Mouse (Mus musculus) midbrain, embryonic 11.5 days (tissue): ENCODE data around the gene Vcl. TPM values are rescaled to one million over a fixed set of nuclear protein-coding genes. Genes with fewer than 3 reads are reported as not detected.
A peak's percentile ranks its signal among the peaks of the same experiment; 100 is the strongest.

ENCODE experiments used
- ATAC-seq: fragments of 200-750 bp; cut with Nextera tagmentation; 2 replicates; pipeline ENCODE4 v1.8.0; 2017; ENCODE audit warnings: moderate TSS enrichment, moderate library complexity; ENCODE audit not compliant: low FRiP score
- DNase-seq: peaks from one replicate; pipeline ENCODE4 v3.0.0; 2015; ENCODE audit warnings: low spot score; ENCODE audit errors: missing footprints
- H3K27ac ChIP-seq: fragments of 300-500 bp; sonication (generic); 2 replicates; pipeline ENCODE4 v1.5.1; 2014; ENCODE audit warnings: low read depth, low read length
- H3K27me3 ChIP-seq: fragments of 300-500 bp; sonication (generic); 2 replicates; pipeline ENCODE4 v1.6.1; 2014; ENCODE audit warnings: mild to moderate bottlenecking, low read length, moderate library complexity, mixed read lengths; ENCODE audit not compliant: control insufficient read depth, insufficient read depth
- H3K36me3 ChIP-seq: fragments of 300-500 bp; sonication (generic); 2 replicates; pipeline ENCODE4 v1.6.1; 2014; ENCODE audit warnings: mild to moderate bottlenecking, low read length, moderate library complexity, mixed read lengths; ENCODE audit not compliant: control insufficient read depth, insufficient read depth
- H3K4me1 ChIP-seq: fragments of 300-500 bp; sonication (generic); 2 replicates; pipeline ENCODE4 v1.6.1; 2014; ENCODE audit warnings: low read length; ENCODE audit not compliant: control insufficient read depth, insufficient read depth
- H3K4me2 ChIP-seq: fragments of 300-500 bp; sonication (generic); 2 replicates; pipeline ENCODE4 v1.6.1; 2014; ENCODE audit warnings: mild to moderate bottlenecking, moderate library complexity
- H3K4me3 ChIP-seq: fragments of 300-500 bp; sonication (generic); 2 replicates; pipeline ENCODE4 v1.5.1; 2014; ENCODE audit warnings: low read depth, low read length
- H3K9ac ChIP-seq: fragments of 300-500 bp; sonication (generic); 2 replicates; pipeline ENCODE4 v1.6.1; 2014; ENCODE audit warnings: low read length
- H3K9me3 ChIP-seq: fragments of 300-500 bp; sonication (generic); 2 replicates; pipeline ENCODE4 v1.6.1; 2016; ENCODE audit warnings: low read length; ENCODE audit not compliant: control insufficient read depth
- WGBS: fragments of 180-500 bp; shearing (Covaris S2); extraction: QIAGEN DNeasy Blood & Tissue Kit; methylation state at CpG from one replicate; pipeline ENCODE4 v1.1.7; 2014; 5-methylcytosine and 5-hydroxymethylcytosine counted together
- polyA plus RNA-seq: library from polyadenylated mRNA; unstranded; fragments of >200 nt; fragmentation: Nextera tagmentation; extraction: Ambion mirVana; gene quantifications from 2 replicates; pipeline ENCODE4 v1.2.1, GENCODE M21; 2014

The Vcl gene
- polyA plus RNA-seq, 1 experiment from 2014 or later = 27.0 TPM

DNA sequence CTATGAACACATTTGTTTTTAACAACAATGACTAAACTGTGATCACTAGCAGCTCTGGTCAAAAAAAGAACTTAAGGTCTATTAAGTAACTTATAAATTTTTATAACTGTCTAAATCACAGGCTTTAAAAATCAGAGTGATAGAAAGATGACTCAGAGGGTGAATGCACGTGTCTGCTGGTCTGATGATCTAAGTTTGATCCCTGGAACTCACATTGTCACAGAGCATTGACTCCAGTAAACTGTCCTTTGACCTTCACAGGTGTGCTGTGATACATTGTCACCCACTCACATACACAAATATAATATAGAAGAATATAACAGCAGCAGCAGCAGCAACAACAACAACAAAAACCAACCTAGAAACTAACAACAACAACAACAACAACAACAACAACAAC lies 62.3 kb downstream of the Vcl start:
- Histone ChIP-seq H3K4me3 (no peak overlapping the region), H3K27ac (no peak overlapping the region), H3K9me3 (no peaks in the 10 kb centered on the region), H3K4me1 (no peaks in the 10 kb centered on the region), H3K9ac (no peak overlapping the region), H3K27me3 (no peaks in the 10 kb centered on the region), H3K36me3 (no peaks in the 10 kb centered on the region), H3K4me2 (no peak overlapping the region)
- DNase-seq = no peak
- 79% methylated on average over 1 of the region's 1 CpGs for WGBS
- no peak for ATAC-seq

DNA sequence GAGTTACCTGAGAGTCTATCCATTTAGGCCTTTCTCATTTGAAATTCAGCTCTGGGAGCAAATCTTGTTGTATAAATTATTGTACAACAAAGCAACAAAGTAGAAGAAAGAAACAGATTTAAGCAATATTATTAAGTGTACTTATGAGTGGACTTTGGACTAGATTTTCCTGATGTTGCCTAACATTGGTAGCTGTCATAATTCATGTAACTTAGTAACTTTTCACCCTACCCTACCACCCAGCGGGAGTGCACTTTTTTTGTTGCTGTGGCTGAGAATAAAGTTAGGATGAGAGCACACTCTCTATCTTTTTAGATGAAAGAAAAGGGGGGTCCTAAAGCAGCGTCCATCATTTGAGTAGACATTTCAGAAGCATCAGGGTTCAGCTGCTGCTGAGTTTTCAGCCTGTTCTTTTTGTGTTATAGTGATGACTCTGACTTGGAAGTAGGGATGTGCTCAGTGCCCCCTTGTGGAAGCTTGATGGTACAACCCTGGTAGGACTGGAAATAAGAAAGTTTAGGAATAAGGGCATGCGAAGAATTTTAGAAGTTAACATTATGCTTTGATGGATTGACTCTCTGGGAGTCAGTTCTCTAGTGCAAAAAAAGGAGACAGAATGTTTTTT lies 64.0 kb downstream of the Vcl start:
- Histone ChIP-seq H3K27ac (no peak overlapping the region), H3K4me3 (no peak overlapping the region), H3K9me3 (no peaks in the 10 kb centered on the region), H3K4me2 (no peak overlapping the region), H3K4me1 (no peaks in the 10 kb centered on the region), H3K9ac (no peak overlapping the region), H3K27me3 (no peaks in the 10 kb centered on the region), H3K36me3 (no peaks in the 10 kb centered on the region)
- DNase-seq (peak; percentile 92), ATAC-seq (no peak)
- 60% methylated on average over 3 of the region's 3 CpGs for WGBS

- ATAC-seq (no peak), DNase-seq (no peak)
- H3K27me3 ChIP-seq = no peaks in the 10 kb centered on the region
Measured at GRCm38 (mm10) chr14:20994475-20994874, 65.3 kb downstream of the Vcl start.

DNA sequence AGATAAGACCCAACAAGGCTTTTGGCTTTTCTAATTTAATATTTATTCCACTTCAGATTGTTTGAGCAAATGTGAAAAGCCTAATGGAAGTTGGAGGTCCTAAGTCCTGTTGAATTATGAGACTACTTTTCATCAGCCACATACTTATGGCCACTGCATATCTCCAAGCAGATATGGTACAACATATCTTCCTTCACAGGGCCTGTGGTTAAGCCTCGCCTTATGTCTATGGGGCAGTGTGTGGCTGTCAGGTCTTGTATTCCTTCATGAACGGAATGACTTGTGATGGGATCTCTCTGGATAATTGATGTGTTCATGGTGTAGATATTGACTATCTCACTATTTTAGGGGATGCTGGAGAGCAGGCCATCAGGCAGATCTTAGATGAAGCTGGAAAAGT lies 66.3 kb downstream of the Vcl start:
- DNase-seq (no peak), ATAC-seq (no peak)
- no peak overlapping the region for H3K9ac ChIP-seq
- no peaks in the 10 kb centered on the region for H3K36me3 ChIP-seq
- no peak overlapping the region for H3K4me3 ChIP-seq
- no peak overlapping the region for H3K27ac ChIP-seq
- WGBS = 97% methylated on average over 2 of the region's 2 CpGs
- no peaks in the 10 kb centered on the region for H3K27me3 ChIP-seq
- no peak overlapping the region for H3K4me2 ChIP-seq
- no peaks in the 10 kb centered on the region for H3K9me3 ChIP-seq
- no peaks in the 10 kb centered on the region for H3K4me1 ChIP-seq

More at GRCm38 (mm10) chr14:20994475-20994874, 65.3 kb downstream of the Vcl start:
- H3K9ac ChIP-seq = no peak overlapping the region
- 85% methylated on average over 3 of the region's 3 CpGs for WGBS
- H3K9me3 ChIP-seq = no peaks in the 10 kb centered on the region
- no peaks in the 10 kb centered on the region for H3K36me3 ChIP-seq
- H3K4me3 ChIP-seq = no peak overlapping the region
- H3K27ac ChIP-seq = no peak overlapping the region
- H3K4me1 ChIP-seq = no peaks in the 10 kb centered on the region
- H3K4me2 ChIP-seq = no peak overlapping the region

- Histone ChIP-seq H3K4me1 (no peaks in the 10 kb centered on the region), H3K4me3 (no peak overlapping the region), H3K27ac (no peak overlapping the region), H3K36me3 (no peaks in the 10 kb centered on the region), H3K9ac (no peak overlapping the region), H3K9me3 (no peaks in the 10 kb centered on the region), H3K4me2 (no peak overlapping the region), H3K27me3 (no peaks in the 10 kb centered on the region)
- ATAC-seq (no peak), DNase-seq (no peak)
- 66% methylated on average over 5 of the region's 5 CpGs for WGBS
Measured at GRCm38 (mm10) chr14:20996361-20996760, 67.2 kb downstream of the Vcl start.

GRCm38 (mm10) chr14:20997548-20997947 lies 68.3 kb downstream of the Vcl start:
- H3K9me3 ChIP-seq = no peaks in the 10 kb centered on the region
- 74% methylated on average over 3 of the region's 3 CpGs for WGBS
- DNase-seq (no peak), ATAC-seq (no peak)
- H3K9ac ChIP-seq = no peak overlapping the region
- H3K36me3 ChIP-seq = no peaks in the 10 kb centered on the region
- H3K27ac ChIP-seq = no peak overlapping the region
- H3K27me3 ChIP-seq = no peaks in the 10 kb centered on the region
- no peak overlapping the region for H3K4me3 ChIP-seq
- no peak overlapping the region for H3K4me2 ChIP-seq
- H3K4me1 ChIP-seq = no peaks in the 10 kb centered on the region

GRCm38 (mm10) chr14:20999617-21000016 lies 70.4 kb downstream of the Vcl start:
- Histone ChIP-seq H3K9me3 (no peaks in the 10 kb centered on the region), H3K27me3 (no peaks in the 10 kb centered on the region), H3K4me1 (no peaks in the 10 kb centered on the region), H3K36me3 (no peaks in the 10 kb centered on the region), H3K9ac (no peak overlapping the region), H3K4me3 (no peak overlapping the region), H3K27ac (no peak overlapping the region), H3K4me2 (no peak overlapping the region)
- no peak for DNase-seq
- no peak for ATAC-seq
- WGBS = 92% methylated on average over 4 of the region's 4 CpGs

DNA sequence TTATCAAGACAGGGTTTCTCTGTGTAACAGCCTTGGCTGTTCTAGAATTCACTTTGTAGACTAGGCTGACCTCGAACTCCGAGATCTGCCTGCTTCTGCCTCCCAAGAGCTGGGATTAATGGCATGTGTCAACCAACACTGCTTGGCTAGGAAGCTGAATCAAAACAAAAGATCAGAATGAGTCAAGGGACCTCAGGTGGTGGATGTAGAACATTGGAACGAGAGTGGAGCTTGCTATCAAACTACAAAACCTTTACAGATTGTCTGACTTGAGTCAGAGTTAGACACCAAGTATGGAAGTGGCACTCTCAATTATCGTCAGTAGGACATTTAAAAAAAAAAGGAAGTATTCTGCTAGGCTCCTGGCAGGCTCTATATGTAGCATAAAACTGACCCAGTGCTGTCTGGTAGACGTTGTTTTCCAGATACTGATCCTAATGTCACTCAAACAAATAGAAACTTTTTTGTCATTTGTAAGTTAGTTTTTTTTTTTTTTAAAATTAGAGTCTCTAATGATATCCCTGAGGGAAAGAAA lies 84.7 kb downstream of the Vcl start:
- no peak overlapping the region for H3K27ac ChIP-seq
- H3K4me2 ChIP-seq = no peak overlapping the region
- no peaks in the 10 kb centered on the region for H3K36me3 ChIP-seq
- no peaks in the 10 kb centered on the region for H3K9me3 ChIP-seq
- no peak overlapping the region for H3K4me3 ChIP-seq
- H3K4me1 ChIP-seq = no peaks in the 10 kb centered on the region
- H3K9ac ChIP-seq = no peak overlapping the region
- no peaks in the 10 kb centered on the region for H3K27me3 ChIP-seq
- no peak for ATAC-seq
- DNase-seq = peak; percentile 73
- 88% methylated on average over 5 of the region's 5 CpGs for WGBS

GRCm38 (mm10) chr14:21017871-21018270 lies 88.7 kb downstream of the Vcl start:
- no peak overlapping the region for H3K4me3 ChIP-seq
- H3K4me2 ChIP-seq = no peak overlapping the region
- no peaks in the 10 kb centered on the region for H3K27me3 ChIP-seq
- DNase-seq (peak; percentile 80), ATAC-seq (no peak)
- H3K36me3 ChIP-seq = peaks cover 2% of the 10 kb centered on the region; the same call in 1 of the 2 replicates
- no peaks in the 10 kb centered on the region for H3K9me3 ChIP-seq
- WGBS = 87% methylated on average over 5 of the region's 5 CpGs
- H3K27ac ChIP-seq = no peak overlapping the region
- no peaks in the 10 kb centered on the region for H3K4me1 ChIP-seq
- H3K9ac ChIP-seq = no peak overlapping the region
